Mouse (Mus musculus) urinary bladder, postnatal 36 days (tissue): ENCODE data around the gene AC141477.1.
A peak's percentile ranks its signal among the peaks of the same experiment; 100 is the strongest.

Experiments
- DNase-seq, 2 experiments: peaks; one replicate each; pipeline ENCODE4 v3.0.0; 2022; ENCODE audit warnings: low spot score in 2 of 2, mixed read lengths in 1 of 2

Gene AC141477.1

DNA sequence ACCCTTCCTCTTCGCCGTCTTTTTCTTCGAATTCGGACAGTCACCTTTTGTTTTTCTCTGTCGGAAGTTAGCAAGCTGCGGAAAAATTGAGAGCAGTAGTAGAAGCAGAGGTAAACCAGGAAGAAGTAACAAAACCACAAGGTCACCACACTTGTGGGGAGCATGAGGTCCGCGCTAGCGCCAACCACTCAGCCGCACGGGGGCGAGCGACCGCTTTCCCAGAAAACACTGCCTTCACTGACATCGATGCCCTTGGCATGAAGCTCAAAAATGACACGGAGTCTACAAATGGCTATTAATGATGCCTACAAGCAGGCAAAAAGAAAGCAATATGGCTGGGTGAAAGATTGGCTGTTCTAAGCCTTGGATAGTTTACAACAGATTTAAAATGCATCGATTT is at the start of gene AC141477.1:
Gene AC141477.1, minus strand, starts transcription at position 164 of the 400 bp plus-strand sequence.
- no peak for DNase-seq

DNA sequence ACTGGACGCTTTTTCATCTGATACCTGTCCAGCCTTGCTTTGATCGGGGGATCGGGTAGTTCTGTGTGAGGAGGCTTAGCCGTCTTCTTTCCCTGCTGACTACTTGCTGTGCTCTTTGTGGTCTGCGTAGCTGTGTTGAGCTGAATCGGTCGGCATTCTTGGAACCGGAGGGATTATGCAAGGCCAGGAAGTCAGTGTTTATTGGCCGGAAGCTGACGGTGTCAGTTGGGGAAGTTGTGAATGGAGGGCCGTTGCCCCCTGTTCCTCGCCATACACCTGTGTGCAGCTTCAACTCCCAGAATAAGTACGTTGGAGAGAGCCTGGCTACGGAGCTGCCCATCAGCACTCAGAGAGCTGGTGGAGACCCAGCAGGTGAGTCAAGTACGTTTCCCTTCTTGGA is 49.0 kb upstream of the AC141477.1 start:
- no peak for DNase-seq

DNA sequence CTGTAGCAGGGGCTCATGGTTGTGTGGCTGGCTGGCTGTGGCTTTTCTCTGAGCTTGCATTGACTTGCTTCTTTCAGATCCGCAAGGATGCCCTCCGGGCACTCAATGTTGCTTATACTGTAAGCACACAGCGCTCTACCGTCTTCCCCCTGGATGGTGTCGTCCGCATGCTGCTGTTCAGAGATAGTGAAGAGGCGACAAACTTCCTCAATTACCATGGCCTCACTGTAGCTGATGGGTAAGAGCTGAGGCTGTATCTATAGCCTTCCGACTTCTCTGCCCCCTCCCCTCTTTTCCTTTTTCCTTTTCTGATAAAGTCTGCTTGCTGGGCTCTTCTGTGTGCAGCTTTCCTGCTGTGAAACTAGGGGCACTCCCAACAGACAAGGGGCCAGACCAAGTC is 48.0 kb upstream of the AC141477.1 start:
- DNase-seq: no peak

DNA sequence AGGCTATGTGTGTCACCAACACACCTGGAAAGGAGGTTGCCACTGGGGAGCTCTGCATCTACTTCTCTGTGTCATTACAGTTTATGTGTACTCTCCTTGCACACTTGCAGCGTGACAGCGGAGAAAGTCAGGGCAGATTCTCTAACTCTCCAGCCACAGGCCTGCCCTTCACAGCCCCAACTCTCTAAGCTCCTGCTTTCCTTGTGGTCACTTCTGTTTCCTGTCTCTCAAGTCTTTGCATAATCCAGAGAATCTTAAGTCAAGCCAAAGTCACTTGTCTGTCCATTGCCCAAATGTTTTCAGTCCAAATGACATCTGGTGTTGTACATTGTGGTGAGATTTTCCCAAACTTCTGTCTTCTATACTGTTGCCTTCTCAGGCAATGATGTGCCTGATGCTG is 46.1 kb upstream of the AC141477.1 start:
- DNase-seq: no peak

DNA sequence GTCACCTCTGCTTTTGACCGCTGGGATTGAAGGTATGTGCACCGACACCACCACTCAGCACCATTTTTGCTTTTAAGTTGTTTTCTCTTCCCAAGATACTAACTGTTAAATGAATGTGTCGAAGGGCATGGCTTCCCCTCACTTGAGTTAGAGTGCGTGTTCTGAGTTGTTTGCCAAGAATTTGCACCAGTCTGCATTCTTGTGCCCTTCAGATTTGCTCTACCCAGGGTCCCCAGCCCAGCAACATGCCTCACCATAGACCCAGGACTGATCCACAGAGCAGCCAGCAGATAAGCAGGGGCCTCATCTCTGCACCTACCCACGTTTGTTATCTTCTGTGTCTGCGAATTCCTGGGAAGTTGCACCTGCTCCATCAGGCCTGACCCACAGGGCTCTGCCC is 41.2 kb upstream of the AC141477.1 start:
- DNase-seq: no peak

DNA sequence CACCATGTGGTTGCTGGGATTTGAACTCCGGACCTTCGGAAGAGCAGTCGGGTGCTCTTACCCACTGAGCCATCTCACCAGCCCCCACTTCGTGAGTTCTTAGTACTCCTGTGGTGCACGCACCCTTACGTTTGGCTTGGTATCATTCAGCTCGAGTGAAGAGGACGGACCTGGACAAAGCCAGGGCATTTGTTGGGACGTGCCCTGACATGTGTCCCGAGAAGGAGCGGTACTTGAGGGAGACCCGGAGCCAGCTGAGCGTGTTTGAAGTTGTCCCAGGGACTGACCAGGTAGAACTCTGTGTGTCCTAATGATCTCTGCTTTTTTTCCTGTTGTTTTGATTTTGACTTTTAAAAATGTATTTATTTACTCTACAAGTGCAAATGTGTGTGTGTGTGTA is 40.6 kb upstream of the AC141477.1 start:
- peak; percentile 13 to 60 for DNase-seq

DNA sequence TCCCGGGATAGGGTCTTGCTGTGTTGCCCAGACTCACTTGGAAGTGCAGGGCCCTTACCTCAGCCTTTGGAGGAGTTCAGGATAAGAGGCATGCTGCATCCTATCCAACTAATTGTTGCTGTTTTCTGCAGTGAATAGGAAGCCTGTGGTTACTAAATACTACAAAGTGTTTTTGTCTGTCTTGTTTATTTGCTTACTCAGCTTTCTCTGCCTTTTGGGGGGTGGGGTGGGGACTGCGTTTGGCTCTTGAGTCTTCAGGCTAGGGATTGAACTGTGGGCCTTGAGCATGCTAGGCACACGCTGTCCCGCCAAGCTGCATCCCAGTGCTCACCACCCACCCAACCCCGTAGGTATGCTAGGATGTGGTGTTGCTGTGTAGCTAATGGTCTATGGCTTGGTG is 33.5 kb upstream of the AC141477.1 start:
- no peak for DNase-seq

DNA sequence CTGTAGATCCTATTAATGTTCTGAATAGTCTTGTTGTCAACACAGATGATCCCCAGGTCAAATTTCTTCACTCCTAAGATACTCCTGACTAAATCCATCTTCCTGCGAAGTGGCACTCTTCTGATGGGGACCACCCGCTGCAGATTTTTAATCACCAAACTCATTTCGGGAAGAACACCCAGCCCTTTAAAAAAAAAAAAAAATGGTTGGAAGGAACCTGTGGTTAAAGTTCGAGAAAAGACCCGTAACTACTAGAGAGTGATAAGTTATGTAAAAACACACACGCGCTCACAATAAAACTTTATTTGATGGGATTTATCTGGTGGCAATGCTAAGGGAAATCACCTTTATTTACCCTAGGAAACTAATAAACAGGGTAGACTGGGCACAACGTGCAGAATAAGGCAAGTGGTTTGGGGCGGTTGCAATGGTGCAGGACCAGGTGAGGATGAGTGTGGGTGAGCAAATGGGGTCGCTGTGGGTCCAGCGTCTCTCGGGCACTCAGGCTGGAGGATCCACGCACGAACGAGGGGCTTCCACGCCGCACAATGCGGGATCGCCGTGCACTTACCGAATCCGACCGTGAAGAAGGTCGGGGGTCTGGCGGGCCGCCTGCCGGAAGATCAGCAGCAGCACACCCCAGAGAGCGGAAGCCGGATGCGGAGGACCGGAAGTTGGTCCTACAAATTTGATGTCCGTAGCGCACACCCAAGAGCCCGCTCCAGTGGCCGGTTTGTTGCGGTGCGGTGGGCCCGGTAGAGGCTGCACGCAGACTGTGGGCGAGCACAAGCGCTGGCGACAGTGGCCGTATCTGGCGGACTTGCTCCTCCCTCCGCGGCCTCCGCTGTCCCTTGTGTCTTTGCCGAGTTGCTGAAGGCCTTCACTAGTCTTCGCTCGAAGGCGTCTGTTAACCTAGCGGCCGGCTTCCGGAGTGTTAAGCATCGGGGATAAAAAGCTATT is 28.2 kb upstream of the AC141477.1 start, which contains the start of the genes Mcm3ap and Ybey:
Gene Mcm3ap, plus strand, starts transcription at position 725 of the 960 bp plus-strand sequence.
Gene Ybey, minus strand, starts transcription at position 912 of the 960 bp plus-strand sequence.
- peak; percentile 82 to 85 for DNase-seq

DNA sequence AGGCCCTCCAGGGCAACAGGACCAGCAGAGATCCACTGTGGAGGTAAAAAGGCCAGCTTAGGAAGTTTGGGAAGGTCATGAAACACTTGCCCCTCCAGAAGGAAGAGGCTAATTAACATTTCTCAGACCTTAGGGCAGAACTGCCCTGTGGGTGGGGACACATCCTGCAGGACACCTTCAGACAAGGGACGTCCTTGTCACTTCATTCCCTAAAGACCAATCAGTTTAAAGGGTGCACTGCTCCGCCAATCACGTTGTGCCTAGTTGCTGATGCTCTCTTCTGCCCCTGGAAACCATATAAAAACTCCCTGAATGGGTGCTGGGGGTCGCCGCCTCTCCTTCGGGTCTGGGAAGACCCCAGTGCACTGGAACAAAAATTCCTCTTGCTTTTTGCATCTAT is 22.5 kb upstream of the AC141477.1 start:
- DNase-seq: no peak

DNA sequence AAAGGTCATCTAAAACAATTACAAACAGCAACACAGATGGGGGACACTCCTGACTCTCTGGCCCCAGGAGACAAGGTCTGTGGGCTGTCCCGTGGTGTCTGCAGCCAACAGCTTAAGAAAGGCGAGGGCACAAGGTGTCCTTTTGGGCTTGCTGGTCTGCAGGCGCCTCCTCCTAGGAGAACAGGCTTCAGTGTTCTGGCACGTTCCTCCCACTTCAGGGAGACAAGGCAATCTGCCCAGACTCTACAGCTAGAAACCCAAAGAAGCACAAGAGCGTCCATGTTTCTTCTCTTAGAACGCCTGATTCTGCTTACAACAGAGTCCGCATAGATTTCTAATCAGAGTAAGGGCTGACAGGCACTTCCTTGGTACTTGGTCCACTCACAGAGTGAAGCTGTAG is 22.1 kb upstream of the AC141477.1 start:
- DNase-seq: no peak

DNA sequence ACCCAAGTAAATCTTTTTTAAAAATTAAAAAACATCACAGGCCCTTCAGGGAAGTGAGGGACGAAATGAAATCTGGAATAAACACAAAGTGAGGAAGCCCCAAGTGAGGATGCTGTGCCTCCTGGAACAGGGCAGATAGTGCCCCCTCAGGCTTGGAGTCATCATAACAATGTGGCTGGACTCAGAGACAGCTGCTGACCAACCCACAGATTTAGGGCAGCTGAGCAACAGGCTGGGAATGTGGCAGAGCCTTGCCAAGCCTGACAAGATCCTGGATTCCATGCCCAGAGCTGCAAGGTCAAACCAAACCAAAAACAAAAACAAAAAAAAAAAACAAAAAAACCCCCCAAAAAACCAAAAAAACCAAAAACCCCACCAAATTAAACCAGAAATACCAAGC is 21.0 kb upstream of the AC141477.1 start:
- no peak for DNase-seq

DNA sequence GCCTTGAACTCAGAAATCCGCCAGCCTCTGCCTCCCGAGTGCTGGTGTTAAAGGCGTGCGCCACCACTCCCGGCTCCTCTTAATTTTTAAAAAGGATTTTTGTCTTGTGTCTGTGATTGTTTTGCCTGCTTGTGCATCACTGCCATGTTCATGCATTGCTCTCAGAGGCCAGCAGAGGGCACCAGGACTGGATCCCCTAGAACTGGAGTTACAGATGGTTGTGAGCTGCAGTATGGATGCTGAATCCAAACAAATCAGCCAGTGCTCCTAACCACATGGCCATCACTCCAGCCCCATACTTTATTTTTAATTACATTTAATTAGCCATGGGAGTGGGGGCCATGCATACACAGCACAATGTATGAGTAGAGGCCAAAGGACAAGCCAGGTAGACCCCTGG is 15.0 kb upstream of the AC141477.1 start:
- peak; percentile 31 to 47 for DNase-seq

DNA sequence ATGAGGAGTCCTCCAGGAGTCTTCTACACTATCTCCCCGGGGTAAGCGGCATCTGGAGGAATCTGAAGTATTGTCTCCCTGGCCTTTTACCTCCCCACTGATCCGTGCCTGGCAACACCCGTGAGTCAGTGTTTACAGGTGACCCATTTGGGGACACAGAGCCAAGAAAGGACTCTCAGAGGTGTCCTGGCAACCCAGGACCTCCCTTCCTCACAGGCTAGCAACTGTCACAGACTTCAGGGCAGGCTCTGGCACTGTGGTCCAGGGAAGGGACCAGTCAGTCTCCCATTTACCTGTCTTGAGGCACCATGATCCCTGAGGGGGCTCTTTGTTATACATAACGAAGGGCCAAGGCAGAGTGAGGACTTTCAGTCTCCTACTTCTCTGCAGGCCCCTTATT is 8.6 kb upstream of the AC141477.1 start, which contains the start of gene 2610028H24Rik:
Gene 2610028H24Rik, plus strand, starts transcription at position 231 of the 400 bp plus-strand sequence.
- DNase-seq: no peak

DNA sequence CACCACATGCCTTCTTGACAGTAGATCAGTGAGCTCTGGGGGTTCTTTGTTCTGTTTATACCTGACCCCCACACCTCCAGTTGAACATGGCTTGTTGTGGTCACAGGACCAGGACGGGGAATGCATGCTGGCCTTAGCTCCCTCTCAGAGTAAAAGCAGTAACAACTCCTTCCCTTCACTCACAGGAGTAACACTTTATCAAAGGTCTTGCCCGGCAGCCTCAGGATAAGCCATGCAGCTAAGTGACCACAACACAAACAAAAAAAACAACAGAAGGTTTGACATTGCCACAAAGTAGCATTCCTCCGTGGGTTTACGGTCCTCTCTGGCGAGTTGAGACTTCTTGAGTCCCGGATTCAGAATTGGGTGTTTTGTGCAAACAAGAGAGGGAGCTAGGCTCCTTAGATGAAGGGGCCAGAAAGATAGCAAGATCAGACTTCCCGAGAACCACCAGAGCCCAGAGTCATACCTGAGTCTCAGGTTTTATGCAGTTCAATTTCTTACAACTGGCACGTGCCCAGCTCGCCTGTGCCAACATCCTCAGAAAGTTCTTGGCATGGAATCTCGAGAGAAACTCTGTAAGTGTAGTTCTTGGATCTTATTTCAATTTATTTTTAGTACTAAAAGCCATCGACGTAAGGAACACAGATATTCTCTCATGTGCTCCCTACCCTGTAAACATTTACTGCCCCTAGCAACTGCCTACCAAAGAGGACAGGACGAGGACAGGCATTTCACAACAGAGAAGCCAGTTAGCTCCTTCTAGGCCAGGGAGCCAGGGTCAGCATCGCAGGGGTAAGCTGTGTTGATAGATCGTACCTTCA is 7.4 kb upstream of the AC141477.1 start:
- DNase-seq: no peak

DNA sequence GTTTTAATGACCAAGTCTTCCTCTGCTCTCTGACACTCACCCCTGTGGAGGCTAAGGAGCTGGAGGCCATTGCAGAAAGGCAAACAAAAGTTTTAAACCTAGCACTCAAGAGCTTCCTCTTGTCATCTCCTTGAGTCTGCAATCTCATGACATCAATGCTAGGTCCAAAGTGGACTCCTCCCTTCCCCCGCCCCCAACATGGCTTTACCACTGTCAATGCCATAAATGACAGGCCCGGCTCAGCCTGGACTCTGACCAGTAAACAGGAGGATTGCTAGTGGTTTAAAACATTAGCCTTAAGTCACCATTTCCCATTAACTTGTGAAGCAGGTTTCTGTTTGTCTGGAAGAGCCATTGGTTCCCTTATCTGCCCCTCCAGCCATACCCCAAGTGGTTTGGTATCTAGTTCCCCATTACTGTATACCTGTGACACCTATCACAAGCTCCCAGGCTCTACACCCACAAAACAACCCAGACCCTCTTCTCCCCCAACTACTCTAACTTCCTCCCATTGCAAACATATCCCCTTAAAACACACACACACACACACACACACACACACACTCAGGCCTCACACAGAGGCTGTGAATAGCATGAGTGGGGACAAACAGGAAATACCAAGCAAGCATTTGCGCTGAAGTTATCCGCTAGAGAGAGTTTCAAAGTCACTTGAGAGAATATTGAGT is 5.9 kb upstream of the AC141477.1 start:
- no peak for DNase-seq

DNA sequence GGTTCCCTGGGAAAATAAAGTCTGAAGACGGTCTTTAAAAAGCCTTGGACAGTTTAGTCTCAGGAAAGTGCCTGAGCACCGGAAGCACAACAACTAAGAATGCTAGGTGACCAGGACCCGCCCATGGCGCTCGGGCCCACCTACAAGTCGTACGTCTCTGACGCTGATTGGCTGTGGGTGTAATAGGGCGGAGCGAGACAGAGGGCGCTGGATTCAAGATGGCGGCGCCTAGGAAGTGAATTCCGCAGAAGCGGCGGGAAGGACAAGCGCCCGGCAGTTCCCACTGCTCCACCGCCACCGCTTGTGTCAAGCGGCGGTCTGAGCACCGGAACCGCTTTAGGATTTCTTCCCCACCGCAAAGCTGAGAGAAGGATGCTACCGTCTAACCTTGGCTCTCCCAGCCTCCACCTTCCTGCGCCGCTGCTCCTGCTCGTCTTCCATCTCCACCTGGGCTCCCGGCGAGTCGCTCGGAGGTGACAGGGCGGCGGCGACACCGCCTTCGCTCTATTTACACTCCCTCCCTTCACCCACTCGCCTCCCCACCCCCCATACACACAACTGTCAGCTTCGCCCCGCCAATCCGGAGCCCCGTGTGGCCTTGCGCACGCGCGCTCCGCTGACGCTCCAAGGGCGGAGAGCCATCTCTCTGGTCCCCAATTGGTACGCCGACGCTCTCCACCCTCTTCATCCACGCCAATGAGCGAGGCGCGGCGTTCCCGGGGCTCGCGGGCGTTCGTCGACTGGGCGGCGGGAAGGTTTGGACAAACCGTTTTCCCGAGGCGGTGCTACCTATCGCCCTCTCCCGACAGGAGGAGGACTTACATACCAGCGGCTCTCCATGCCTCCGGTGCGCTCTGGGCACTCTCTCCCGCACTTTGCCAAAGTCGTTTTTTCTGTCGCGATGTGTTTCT is 2.2 kb upstream of the AC141477.1 start, which contains the start of gene Pcnt:
Gene Pcnt, minus strand, starts transcription at position 609 of the 911 bp plus-strand sequence.
- DNase-seq: peak; percentile 94 to 98

DNA sequence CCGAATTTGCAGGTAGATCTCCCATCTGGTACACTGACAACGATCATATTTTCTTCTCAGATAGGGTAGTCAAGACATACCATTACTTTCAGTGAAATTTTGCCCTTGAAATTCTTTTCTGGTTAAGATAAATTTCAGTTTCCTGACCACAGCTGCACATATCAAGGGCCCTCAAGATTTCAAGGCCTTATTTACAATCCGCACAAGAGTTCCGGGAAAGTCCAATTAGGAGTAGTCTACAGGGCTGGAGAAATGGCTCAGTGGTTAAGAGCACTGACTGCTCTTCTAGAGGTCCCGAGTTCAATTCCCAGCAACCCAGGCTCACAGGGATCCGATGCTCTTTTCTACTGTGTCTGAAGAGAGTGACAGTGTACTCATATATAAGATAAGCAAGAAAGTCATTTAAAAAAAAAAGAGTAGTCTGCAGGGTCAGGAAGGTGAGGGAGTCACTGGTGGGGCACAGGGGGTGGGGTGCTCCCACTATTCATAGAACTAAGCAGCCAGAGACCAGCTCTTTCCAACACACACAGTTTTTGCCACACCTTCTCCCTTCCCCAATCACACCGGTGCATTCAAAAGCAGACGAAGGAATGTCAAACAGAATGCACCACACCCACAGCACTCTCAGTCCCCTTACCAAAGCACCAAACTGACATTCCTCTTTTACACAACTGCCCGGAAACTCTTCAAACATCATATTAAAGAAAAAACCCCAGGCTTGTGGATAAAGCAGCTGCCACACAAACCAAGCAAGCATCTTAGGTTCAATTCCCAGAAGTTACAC is 945 bp downstream of the AC141477.1 start:
- DNase-seq: no peak

DNA sequence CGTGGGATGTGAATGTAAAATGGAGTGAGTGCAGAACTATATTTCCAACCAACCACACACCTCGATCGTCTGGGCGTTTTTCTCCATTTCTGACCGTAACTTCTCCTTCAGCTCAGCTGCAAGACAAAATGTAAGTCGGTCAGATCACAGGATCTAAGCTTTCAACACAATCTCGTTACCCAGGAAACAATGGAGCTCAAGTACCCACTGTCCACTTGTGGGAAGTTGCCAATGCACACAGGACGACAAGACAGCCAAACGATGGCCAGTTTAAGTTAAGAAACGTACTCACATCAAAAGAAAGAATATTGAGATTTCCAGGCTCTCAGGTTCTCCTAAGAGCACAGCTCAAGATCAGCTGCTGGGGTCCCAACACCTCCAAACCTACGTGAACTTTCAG is 6.3 kb downstream of the AC141477.1 start:
- DNase-seq: no peak

DNA sequence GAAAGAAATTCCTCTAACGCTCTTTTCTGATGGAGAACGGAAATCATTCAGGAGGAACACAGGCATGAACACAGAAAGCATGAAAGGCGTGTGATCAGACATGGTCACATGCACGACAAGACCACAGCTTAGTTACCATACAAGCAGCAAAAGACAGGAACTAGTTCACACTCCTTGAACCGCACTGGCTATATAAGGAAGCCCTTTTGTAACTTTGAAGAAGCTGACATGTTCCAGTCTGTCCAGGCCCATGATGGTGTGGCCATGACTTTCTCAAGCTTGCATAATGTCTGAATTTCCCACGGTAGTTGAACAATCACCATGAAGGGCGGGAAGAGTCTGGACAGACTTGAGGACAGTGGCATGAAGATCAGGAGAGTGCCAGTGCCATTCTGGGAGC is 14.6 kb downstream of the AC141477.1 start:
- DNase-seq: no peak

DNA sequence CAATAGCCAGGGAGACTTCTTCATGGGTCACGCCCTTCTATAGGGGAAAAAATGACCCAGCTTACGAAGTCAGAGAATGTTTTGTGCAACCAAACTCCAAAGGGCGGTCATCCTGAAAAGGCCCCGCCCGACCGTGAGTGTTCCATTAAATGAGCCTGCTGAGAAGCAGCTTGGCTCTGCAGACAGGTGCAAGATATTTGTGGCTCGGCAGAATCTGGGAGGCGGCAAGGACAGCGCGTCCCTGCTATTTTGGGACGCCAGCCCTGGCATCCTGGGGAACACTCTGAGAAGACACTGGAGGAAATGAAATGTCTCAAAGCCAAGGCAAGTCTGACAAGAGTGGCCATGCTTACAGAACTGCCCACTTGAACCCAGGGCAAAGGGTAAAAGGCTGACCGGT is 23.4 kb downstream of the AC141477.1 start:
- DNase-seq: no peak
